Comparison of ENCODE assay signal across 8 mouse cellular contexts in genomic region chr11:58959921-58960465, GRCm38 (mm10). TPM values are rescaled to one million over a fixed set of nuclear protein-coding genes. Genes with fewer than 3 reads are reported as not detected.
A peak's percentile ranks its signal among the peaks of the same experiment; 100 is the strongest.
DNase-seq lines count a peak whose midpoint lies in the region; ATAC-seq and TF ChIP-seq lines count a peak whose summit lies in the region.

No protein-coding gene starts in this region.

- peak; percentile 93 for DNase-seq in 3T3-L1 (ENCODE audit: low read depth, low spot score)
- DNase-seq in adrenal gland, postnatal 36 days = peak; percentile 85 to 88
- DNase-seq in heart, embryonic 10.5 days (ENCODE audit: low spot score) = peak; percentile 95
- DNase-seq in liver, embryonic 11.5 days (ENCODE audit: low spot score) = peak; percentile 84
- peak; percentile 90 for DNase-seq in splenic B cell, adult 2 months (ENCODE audit: low read depth, low spot score)

- 2% methylated on average over 40 of the region's 40 CpGs for WGBS in embryonic facial prominence, embryonic 12.5 days
- 4% methylated on average over 40 of the region's 40 CpGs for WGBS in heart, embryonic 10.5 days
- WGBS in kidney, embryonic 14.5 days = 8% methylated on average over 40 of the region's 40 CpGs
- WGBS in liver, embryonic 11.5 days = 1% methylated on average over 40 of the region's 40 CpGs

- peak overlapping the region; percentile 42 for H3K4me3 ChIP-seq in embryonic facial prominence, embryonic 12.5 days
- peak overlapping the region; percentile 57 for H3K4me3 ChIP-seq in heart, embryonic 10.5 days
- H3K4me3 ChIP-seq in kidney, embryonic 14.5 days (ENCODE audit: low read length) = peak overlapping the region; percentile 46
- peak overlapping the region; percentile 57 for H3K4me3 ChIP-seq in liver, embryonic 11.5 days (ENCODE audit: low read depth, low read length)
- H3K4me3 ChIP-seq in myocyte = no peak overlapping the region

- H3K9ac ChIP-seq in embryonic facial prominence, embryonic 12.5 days = peak overlapping the region; percentile 40; the same call in 1 of the 2 replicates
- peak overlapping the region; percentile 42; the same call in 1 of the 2 replicates for H3K9ac ChIP-seq in kidney, embryonic 14.5 days (ENCODE audit: low read depth, low read length)
- peak overlapping the region; percentile 66 for H3K9ac ChIP-seq in liver, embryonic 11.5 days (ENCODE audit: low read depth, low read length)

- H3ac ChIP-seq in myocyte (ENCODE audit: control insufficient read depth, insufficient read length) = no peak overlapping the region

- H3K9me3 ChIP-seq in embryonic facial prominence, embryonic 12.5 days = no peaks in the 10 kb centered on the region; the same call in 1 of the 2 replicates
- 0 out of 2 replicates have a peak, but pooled peaks cover 4% of the 10 kb centered on the region for H3K9me3 ChIP-seq in heart, embryonic 10.5 days
- H3K9me3 ChIP-seq in kidney, embryonic 14.5 days (ENCODE audit: control insufficient read depth, low read length) = peaks cover 9% of the 10 kb centered on the region
- no peaks in the 10 kb centered on the region for H3K9me3 ChIP-seq in liver, embryonic 11.5 days (ENCODE audit: control insufficient read depth, low read length)

- TF ChIP-seq POLR2A in myocyte (IDR thresholded peaks at IDR 0.05; ENCODE audit: insufficient read length, low read depth) = no peak

- ATAC-seq in embryonic facial prominence, embryonic 12.5 days (ENCODE audit: insufficient number of reproducible peaks, insufficient read depth, low FRiP score, low TSS enrichment) = 0 out of 2 replicates have a peak, but pooled peaks have one; percentile 55
- peak; percentile 79 for ATAC-seq in kidney, embryonic 14.5 days (ENCODE audit: low FRiP score, low TSS enrichment)
- ATAC-seq in liver, embryonic 11.5 days (replicated peaks; ENCODE audit: low FRiP score) = peak; percentile 84

- H3K27me3 ChIP-seq in embryonic facial prominence, embryonic 12.5 days = peaks cover 18% of the 10 kb centered on the region
- H3K27me3 ChIP-seq in heart, embryonic 10.5 days (ENCODE audit: insufficient read depth, poor library complexity, severe bottlenecking) = peaks cover 31% of the 10 kb centered on the region
- peaks cover 4% of the 10 kb centered on the region for H3K27me3 ChIP-seq in kidney, embryonic 14.5 days (ENCODE audit: control insufficient read depth, insufficient read depth, low read length)
- peaks cover 20% of the 10 kb centered on the region for H3K27me3 ChIP-seq in liver, embryonic 11.5 days (replicated peaks; ENCODE audit: control insufficient read depth, insufficient read depth, low read length)
- H3K27me3 ChIP-seq in myocyte (ENCODE audit: control insufficient read depth, insufficient read depth, insufficient read length) = no peaks in the 10 kb centered on the region
- no peaks in the 10 kb centered on the region for H3K27me3 ChIP-seq in splenic B cell, adult 2 months (ENCODE audit: control insufficient read depth, insufficient read depth, low read length, poor library complexity, severe bottlenecking)

- H3K4me2 ChIP-seq in embryonic facial prominence, embryonic 12.5 days (replicated peaks) = peak overlapping the region; percentile 82
- H3K4me2 ChIP-seq in kidney, embryonic 14.5 days (replicated peaks; ENCODE audit: low read depth, low read length) = peak overlapping the region; percentile 81
- peak overlapping the region; percentile 96 for H3K4me2 ChIP-seq in liver, embryonic 11.5 days
- H3K4me2 ChIP-seq in myocyte (ENCODE audit: low read depth) = peak overlapping the region; percentile 57

- H3K79me2 ChIP-seq in myocyte (ENCODE audit: control insufficient read depth, insufficient read depth) = peaks cover 19% of the 10 kb centered on the region

- H3K27ac ChIP-seq in embryonic facial prominence, embryonic 12.5 days = no peak overlapping the region
- H3K27ac ChIP-seq in heart, embryonic 10.5 days = peak overlapping the region; percentile 33; the same call in 1 of the 2 replicates
- no peak overlapping the region for H3K27ac ChIP-seq in kidney, embryonic 14.5 days (ENCODE audit: low read depth, low read length)
- peak overlapping the region; percentile 7; the same call in 1 of the 2 replicates for H3K27ac ChIP-seq in liver, embryonic 11.5 days (ENCODE audit: low read depth, low read length)

- H3K4me1 ChIP-seq in embryonic facial prominence, embryonic 12.5 days = peaks cover 25% of the 10 kb centered on the region
- peaks cover 34% of the 10 kb centered on the region for H3K4me1 ChIP-seq in heart, embryonic 10.5 days
- H3K4me1 ChIP-seq in kidney, embryonic 14.5 days (ENCODE audit: control insufficient read depth, insufficient read depth, low read length) = peaks cover 27% of the 10 kb centered on the region; the same call in 1 of the 2 replicates
- H3K4me1 ChIP-seq in liver, embryonic 11.5 days (replicated peaks; ENCODE audit: control insufficient read depth, insufficient read depth, low read length) = peaks cover 22% of the 10 kb centered on the region

- peaks cover 8% of the 10 kb centered on the region; the same call in 1 of the 2 replicates for H3K36me3 ChIP-seq in embryonic facial prominence, embryonic 12.5 days
- peaks cover 12% of the 10 kb centered on the region; the same call in 1 of the 2 replicates for H3K36me3 ChIP-seq in heart, embryonic 10.5 days
- H3K36me3 ChIP-seq in kidney, embryonic 14.5 days (ENCODE audit: control insufficient read depth, insufficient read depth, low read length) = peaks cover 11% of the 10 kb centered on the region
- H3K36me3 ChIP-seq in liver, embryonic 11.5 days (ENCODE audit: control insufficient read depth, insufficient read depth, low read length) = no peaks in the 10 kb centered on the region; the same call in 1 of the 2 replicates
- H3K36me3 ChIP-seq in myocyte (ENCODE audit: control insufficient read depth, insufficient read depth) = peaks cover 9% of the 10 kb centered on the region
- no peaks in the 10 kb centered on the region; the same call in 1 of the 2 replicates for H3K36me3 ChIP-seq in splenic B cell, adult 2 months (ENCODE audit: control insufficient read depth, insufficient read depth, low read length, poor library complexity, severe bottlenecking)

TF ChIP-seq in myocyte, 11 proteins besides CTCF, POLR2A, EP300 and RAD21:
- TF ChIP-seq REST (IDR thresholded peaks at IDR 0.05; ENCODE audit: insufficient read depth, insufficient read length) = no peak
- TF ChIP-seq POLR2AphosphoS2 (IDR thresholded peaks at IDR 0.05; ENCODE audit: insufficient read length, low read depth) = peak; percentile 85

RNA-seq across cellular contexts. Expression of gene Hist3h2a, which starts 5.5 kb away (rescaled TPM):
- 10 to 100 TPM; 20.0 to 21.8 TPM for total RNA-seq in adrenal gland, postnatal 36 days (2021)
- 36.3 and 40.0 TPM in 2 replicates for polyA plus RNA-seq in embryonic facial prominence, embryonic 12.5 days (2016; fragmentation: Nextera tagmentation; extraction: Ambion mirVana)
- polyA plus RNA-seq in heart, embryonic 10.5 days (2016; fragmentation: Nextera tagmentation; extraction: Ambion mirVana) = 15.5 and 15.9 TPM in 2 replicates
- polyA plus RNA-seq in kidney, embryonic 14.5 days (2014; fragmentation: Nextera tagmentation; extraction: Ambion mirVana) = 31.8 and 32.7 TPM in 2 replicates
- 12.0 and 14.5 TPM in 2 replicates for polyA plus RNA-seq in liver, embryonic 11.5 days (2014; fragmentation: Nextera tagmentation; extraction: Ambion mirVana)
- 24.4 TPM for polyA plus RNA-seq in myocyte (2012; fragmentation: generic; extraction: Trizol)

RNA-seq across cellular contexts. Expression of gene Trim17, which starts 5.5 kb away (rescaled TPM):
- under 1 TPM; 0.10 to 0.26 TPM for total RNA-seq in adrenal gland, postnatal 36 days (2021)
- 0.51 and 0.55 TPM in 2 replicates for polyA plus RNA-seq in embryonic facial prominence, embryonic 12.5 days (2016; fragmentation: Nextera tagmentation; extraction: Ambion mirVana)
- polyA plus RNA-seq in heart, embryonic 10.5 days (2016; fragmentation: Nextera tagmentation; extraction: Ambion mirVana) = 0.75 and 0.79 TPM in 2 replicates
- 0.63 and 0.65 TPM in 2 replicates for polyA plus RNA-seq in kidney, embryonic 14.5 days (2014; fragmentation: Nextera tagmentation; extraction: Ambion mirVana)
- 0.23 and 0.38 TPM in 2 replicates for polyA plus RNA-seq in liver, embryonic 11.5 days (2014; fragmentation: Nextera tagmentation; extraction: Ambion mirVana)
- polyA plus RNA-seq in myocyte (2012; fragmentation: generic; extraction: Trizol) = 0.64 TPM

RNA-seq across cellular contexts. Expression of gene Hist3h2ba, which starts 11.3 kb away (rescaled TPM):
- 1 to 10 TPM; 4.5 to 5.8 TPM for total RNA-seq in adrenal gland, postnatal 36 days (2021)
- 52.7 and 70.4 TPM in 2 replicates for polyA plus RNA-seq in embryonic facial prominence, embryonic 12.5 days (2016; fragmentation: Nextera tagmentation; extraction: Ambion mirVana)
- polyA plus RNA-seq in heart, embryonic 10.5 days (2016; fragmentation: Nextera tagmentation; extraction: Ambion mirVana) = 4.8 and 9.8 TPM in 2 replicates
- 29.9 and 146 TPM in 2 replicates for polyA plus RNA-seq in kidney, embryonic 14.5 days (2014; fragmentation: Nextera tagmentation; extraction: Ambion mirVana)
- 6.3 and 6.9 TPM in 2 replicates for polyA plus RNA-seq in liver, embryonic 11.5 days (2014; fragmentation: Nextera tagmentation; extraction: Ambion mirVana)
- polyA plus RNA-seq in myocyte (2012; fragmentation: generic; extraction: Trizol) = 0.88 TPM

RNA-seq across cellular contexts. Expression of gene Trim11, which starts 17.9 kb away (rescaled TPM):
- total RNA-seq in adrenal gland, postnatal 36 days (2021) = 10 to 100 TPM; 23.7 to 25.5 TPM
- polyA plus RNA-seq in embryonic facial prominence, embryonic 12.5 days (2016; fragmentation: Nextera tagmentation; extraction: Ambion mirVana) = 22.7 and 23.3 TPM in 2 replicates
- 24.0 and 31.4 TPM in 2 replicates for polyA plus RNA-seq in heart, embryonic 10.5 days (2016; fragmentation: Nextera tagmentation; extraction: Ambion mirVana)
- polyA plus RNA-seq in kidney, embryonic 14.5 days (2014; fragmentation: Nextera tagmentation; extraction: Ambion mirVana) = 16.7 and 19.8 TPM in 2 replicates
- 17.3 and 17.8 TPM in 2 replicates for polyA plus RNA-seq in liver, embryonic 11.5 days (2014; fragmentation: Nextera tagmentation; extraction: Ambion mirVana)
- 19.3 TPM for polyA plus RNA-seq in myocyte (2012; fragmentation: generic; extraction: Trizol)

RNA-seq across cellular contexts. Expression of gene Rnf187, which starts 21.3 kb away (rescaled TPM):
- 100 to 1,000 TPM; 173 to 181 TPM for total RNA-seq in adrenal gland, postnatal 36 days (2021)
- polyA plus RNA-seq in embryonic facial prominence, embryonic 12.5 days (2016; fragmentation: Nextera tagmentation; extraction: Ambion mirVana) = 366 and 374 TPM in 2 replicates
- polyA plus RNA-seq in heart, embryonic 10.5 days (2016; fragmentation: Nextera tagmentation; extraction: Ambion mirVana) = 169 and 213 TPM in 2 replicates
- 229 and 304 TPM in 2 replicates for polyA plus RNA-seq in kidney, embryonic 14.5 days (2014; fragmentation: Nextera tagmentation; extraction: Ambion mirVana)
- 229 and 240 TPM in 2 replicates for polyA plus RNA-seq in liver, embryonic 11.5 days (2014; fragmentation: Nextera tagmentation; extraction: Ambion mirVana)
- 197 TPM for polyA plus RNA-seq in myocyte (2012; fragmentation: generic; extraction: Trizol)

Comparison
In these comparisons a context has a peak if more than half of its experiments do, and no peak if none do; other contexts are left out.
1. H3K27ac ChIP-seq: peak in heart, embryonic 10.5 days (single experiment) and liver, embryonic 11.5 days (single experiment); none in embryonic facial prominence, embryonic 12.5 days (single experiment) and kidney, embryonic 14.5 days (single experiment).
2. Peak in every context shown above with its lines, with median percentiles within 50 percentile points of each other: DNase-seq, ATAC-seq, H3K4me2 ChIP-seq and H3K9ac ChIP-seq.